Mouse (Mus musculus) 3134 (cell line): ENCODE results near the gene Rap1gap2.

Experiments
- DNase-seq: peaks from one replicate; pipeline ENCODE4 v3.0.0-alpha.2; 2011; ENCODE audit warnings: low spot score; ENCODE audit not compliant: insufficient read length; ENCODE audit errors: extremely low read depth

Gene Rap1gap2

GRCm38 (mm10) chr11:74546933-74547694 is 63.6 kb downstream of the Rap1gap2 start:
- DNase-seq: peak; percentile 39

GRCm38 (mm10) chr11:74546165-74546564 is 64.5 kb downstream of the Rap1gap2 start:
- DNase-seq: no peak

GRCm38 (mm10) chr11:74545560-74545959 is 65.2 kb downstream of the Rap1gap2 start:
- DNase-seq: no peak

DNA sequence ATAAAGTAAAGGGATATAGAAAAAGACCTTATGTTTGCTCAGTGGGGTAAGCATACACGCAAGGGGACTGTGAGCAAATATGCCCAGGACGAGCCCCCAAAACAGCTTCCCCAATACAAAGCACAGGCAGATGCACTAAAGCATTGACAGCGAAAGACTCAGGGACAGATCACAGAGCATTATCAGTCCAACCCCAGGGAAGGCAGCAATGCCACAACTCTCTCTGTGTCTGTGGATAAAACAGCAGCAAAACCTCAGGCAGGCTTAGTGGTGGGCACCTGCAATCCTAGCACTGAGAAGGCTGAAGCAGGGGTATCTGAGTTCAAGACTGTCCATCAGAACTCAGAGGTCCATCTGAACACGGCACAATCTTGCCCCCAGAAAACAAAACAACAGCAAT is 73.4 kb downstream of the Rap1gap2 start:
- DNase-seq: no peak

DNA sequence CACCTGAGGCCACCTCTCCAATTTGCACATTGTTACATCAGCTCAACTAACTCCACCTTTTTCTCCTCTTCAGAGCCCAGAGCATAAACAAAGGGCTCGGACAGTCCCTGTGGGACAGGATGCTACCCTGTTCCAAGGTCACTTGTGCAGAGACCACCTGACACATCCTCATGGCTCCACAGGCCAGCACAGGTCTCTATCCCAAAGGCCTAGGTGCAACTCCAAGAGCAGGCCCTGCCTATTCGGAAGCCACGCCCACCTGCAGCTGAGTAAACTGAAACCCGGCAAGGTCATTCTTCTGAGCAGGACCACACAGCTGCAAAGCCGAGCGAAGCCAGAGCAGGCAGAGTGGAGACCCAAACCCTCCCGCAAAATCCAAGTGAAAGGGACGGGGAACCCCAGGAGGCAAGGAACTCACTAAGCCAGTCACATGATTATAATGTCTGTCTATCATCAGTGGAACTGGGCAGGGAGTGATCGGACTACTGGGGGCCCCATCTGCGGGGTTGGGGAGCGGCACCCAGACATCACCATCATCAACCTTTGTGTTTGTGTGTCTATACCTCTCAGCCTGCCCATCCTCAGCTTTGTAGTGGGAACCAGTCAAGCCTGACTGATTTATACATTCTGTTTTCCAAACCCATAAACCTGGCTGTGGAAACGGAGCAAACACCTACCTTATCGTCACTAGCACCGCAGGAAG is 74.4 kb downstream of the Rap1gap2 start:
- DNase-seq: no peak

- DNase-seq: no peak
These were observed 76.3 kb downstream of the Rap1gap2 start for GRCm38 (mm10) chr11:74534380-74534779.

DNA sequence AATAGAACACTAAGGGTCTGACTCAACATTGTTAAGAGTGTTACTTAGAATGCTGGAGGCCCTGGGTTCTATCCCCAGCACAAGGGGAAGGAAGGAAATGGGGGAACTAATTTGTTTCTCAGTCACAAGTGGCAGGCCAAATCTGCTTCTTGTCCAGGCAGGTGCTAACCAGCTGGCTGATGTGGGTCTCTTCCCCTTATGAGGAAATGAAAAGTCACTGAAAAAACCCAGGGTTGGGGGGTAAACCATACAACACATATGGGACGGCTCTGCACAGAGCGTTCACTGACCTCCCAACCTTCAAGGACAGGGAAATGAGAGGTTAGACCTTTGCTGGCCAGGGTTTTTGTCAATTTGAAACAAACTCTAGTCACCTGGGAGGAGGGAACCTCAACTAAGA is 77.7 kb downstream of the Rap1gap2 start:
- no peak for DNase-seq

- DNase-seq: no peak
These were observed 78.3 kb downstream of the Rap1gap2 start for GRCm38 (mm10) chr11:74532401-74532800.

DNA sequence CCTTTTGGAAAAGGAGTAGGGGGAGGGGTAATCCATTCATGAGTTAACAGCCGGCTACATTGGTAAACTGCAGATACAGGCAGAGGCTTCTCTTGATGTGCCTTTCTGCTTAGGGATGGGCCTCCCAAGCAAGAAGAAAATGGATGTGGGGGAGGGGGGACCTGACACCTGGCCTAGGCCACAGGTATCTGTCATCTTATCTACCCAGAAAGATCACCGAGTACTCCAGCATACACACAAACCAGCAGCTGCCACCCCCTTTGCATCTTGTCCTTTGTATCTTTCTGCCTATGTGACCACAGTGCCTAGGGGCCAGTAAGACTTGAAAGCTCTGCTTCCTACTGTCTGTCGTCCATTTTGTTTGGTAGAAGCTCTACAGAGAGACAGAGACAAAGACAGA is 79.0 kb downstream of the Rap1gap2 start:
- DNase-seq: no peak

- DNase-seq: no peak
These were observed 80.9 kb downstream of the Rap1gap2 start for GRCm38 (mm10) chr11:74529803-74530202.

DNA sequence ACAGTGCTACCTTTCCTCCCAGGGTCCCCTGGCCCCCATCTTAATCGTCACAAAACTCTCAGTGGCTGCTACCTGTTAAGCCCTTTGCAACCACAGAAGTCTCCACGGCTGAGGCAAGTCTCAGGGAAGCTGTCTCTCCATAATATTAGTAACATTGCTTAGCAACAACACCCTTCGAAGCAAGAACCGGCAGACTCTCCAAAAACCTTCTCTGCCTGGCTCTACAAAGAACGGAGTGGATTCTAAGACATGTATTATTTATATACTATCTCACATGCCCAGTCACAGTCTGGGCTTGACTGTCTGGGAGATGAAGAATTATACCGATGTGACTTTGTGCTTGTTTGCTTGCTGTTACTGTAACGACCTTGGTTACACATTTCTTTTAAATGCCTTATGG is 83.2 kb downstream of the Rap1gap2 start:
- DNase-seq: no peak

DNA sequence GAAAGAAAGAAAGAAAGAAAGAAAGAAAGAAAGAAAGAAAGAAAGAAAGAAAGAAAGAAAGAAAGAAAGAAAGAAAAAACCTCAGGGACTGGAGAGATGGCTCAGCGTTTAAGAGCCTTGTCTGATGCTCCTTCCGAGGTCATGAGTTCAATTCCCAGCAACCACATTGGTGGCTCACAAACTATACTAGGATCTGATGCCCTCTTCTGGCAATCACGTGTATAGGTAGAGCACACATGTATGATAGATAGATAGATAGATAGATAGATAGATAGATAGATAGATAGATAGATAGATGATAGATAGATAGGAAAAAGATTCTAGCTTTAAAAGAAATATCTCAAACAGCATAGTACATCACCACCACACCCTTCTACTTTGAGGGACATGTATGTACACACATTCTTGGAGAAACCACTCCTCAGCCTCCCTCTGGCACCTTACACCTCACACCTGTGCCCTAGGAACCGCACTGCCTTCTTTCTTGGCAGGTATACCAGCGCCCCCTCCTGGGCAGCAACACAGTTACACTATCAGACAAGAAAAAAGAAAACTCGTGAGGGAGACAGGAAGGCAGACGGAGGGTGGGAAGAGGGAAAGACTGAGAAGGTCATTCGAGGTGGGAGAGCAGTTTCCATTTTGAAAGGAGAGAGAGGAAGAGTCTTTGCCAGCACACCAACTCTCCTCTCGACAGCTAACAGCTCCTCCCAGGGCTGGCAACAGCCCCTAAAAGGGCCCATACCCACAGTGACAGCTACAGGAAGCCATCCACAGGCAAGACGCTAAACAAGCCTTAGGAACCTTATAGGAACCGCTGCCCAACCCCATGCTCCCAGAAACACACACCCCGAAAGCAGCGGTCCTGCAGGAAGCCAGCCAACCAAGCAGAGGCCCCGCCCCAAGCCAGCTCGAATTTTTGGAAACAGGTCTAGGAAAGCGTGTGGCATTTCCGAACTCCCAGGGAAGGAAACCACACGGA is 84.2 kb downstream of the Rap1gap2 start:
- DNase-seq: peak; percentile 52

GRCm38 (mm10) chr11:74525605-74526004 is 85.1 kb downstream of the Rap1gap2 start:
- DNase-seq: no peak

- DNase-seq: no peak
These were observed 85.5 kb downstream of the Rap1gap2 start for GRCm38 (mm10) chr11:74525205-74525604.

- DNase-seq: no peak
These were observed 86.4 kb downstream of the Rap1gap2 start for GRCm38 (mm10) chr11:74524050-74524965.

- DNase-seq: no peak
These were observed 87.3 kb downstream of the Rap1gap2 start for GRCm38 (mm10) chr11:74523210-74523951.

DNA sequence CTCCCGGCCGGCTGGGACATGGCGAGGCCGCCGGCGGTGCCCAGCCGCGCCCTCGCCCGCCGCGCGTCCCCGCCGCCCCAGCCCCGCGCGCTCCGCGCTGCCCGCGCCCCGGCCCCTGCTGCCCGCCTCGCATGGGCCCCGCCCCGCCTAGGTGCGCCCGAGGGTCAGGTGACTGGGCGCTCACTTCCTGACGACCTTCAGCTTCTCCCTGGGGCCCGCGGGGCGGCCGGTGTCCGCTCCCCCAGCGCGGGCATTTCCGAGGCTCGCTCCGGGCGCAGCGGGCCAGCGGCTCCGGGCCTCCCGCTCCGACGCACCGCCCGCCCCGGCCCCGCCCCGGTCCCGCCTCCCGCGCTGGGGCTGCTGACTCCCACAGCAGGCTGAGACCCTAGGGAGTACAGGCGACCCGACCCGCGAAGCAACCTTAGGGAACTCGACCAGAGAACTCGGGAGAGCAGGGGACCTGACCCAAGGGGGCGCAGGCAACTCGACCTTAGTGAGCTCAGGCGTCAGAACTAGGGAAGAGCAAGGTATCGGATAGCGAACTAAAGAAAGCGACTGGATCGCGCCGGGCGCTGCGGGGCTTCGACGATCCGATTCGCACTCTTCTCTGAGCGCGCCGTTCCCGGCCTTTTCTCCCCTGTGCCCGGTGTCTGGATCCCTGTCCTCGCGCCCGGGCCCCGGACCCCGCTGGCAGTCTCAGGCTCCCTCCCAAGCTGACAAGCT is 88.1 kb downstream of the Rap1gap2 start:
- peak; percentile 61 for DNase-seq

GRCm38 (mm10) chr11:74521981-74522486 is 88.7 kb downstream of the Rap1gap2 start:
- peak; percentile 71 for DNase-seq
